In genomic region chr10:126935556-126936381, GRCm38 (mm10) we compare ENCODE assay signal across 9 mouse cellular contexts. TPM values are rescaled to one million over a fixed set of nuclear protein-coding genes. Genes with fewer than 3 reads are reported as not detected.
A peak's percentile ranks its signal among the peaks of the same experiment; 100 is the strongest.
DNase-seq lines count a peak whose midpoint lies in the region; ATAC-seq and TF ChIP-seq lines count a peak whose summit lies in the region.
"Had no signal": no experiment of that assay in that cellular context is flagged by ENCODE, and none has a peak within 500 bp of the region (broad histone marks: within the 10 kb centered on the region; RNA-seq: fewer than 3 reads in every experiment).

No protein-coding gene starts in this region.

- WGBS in kidney, postnatal 0 days, result 35% methylated on average over 18 of the region's 18 CpGs
- 32% methylated on average over 18 of the region's 18 CpGs for WGBS in intestine, embryonic 15.5 days

- H3K27ac ChIP-seq in kidney, postnatal 0 days, result peak overlapping the region; percentile 83
- peak overlapping the region; percentile 97 for H3K27ac ChIP-seq in intestine, embryonic 15.5 days
- H3K27ac ChIP-seq: liver, embryonic 15.5 days had no signal

- no peaks in the 10 kb centered on the region for H3K27me3 ChIP-seq in kidney, postnatal 0 days (ENCODE audit: insufficient read depth, low read length)
- no peaks in the 10 kb centered on the region for H3K27me3 ChIP-seq in intestine, embryonic 15.5 days (replicated peaks)

- no peaks in the 10 kb centered on the region for H3K9me3 ChIP-seq in kidney, postnatal 0 days (replicated peaks; ENCODE audit: low read length)
- H3K9me3 ChIP-seq in intestine, embryonic 15.5 days, result no peaks in the 10 kb centered on the region
- H3K9me3 ChIP-seq: liver, embryonic 15.5 days had no signal

- peak; percentile 38 for ATAC-seq in kidney, postnatal 0 days (replicated peaks; ENCODE audit: low FRiP score, low read depth)
- ATAC-seq in common myeloid progenitor, adult 5-6 weeks (replicated peaks; ENCODE audit: low read depth, poor library complexity, severe bottlenecking), result peak; percentile 39; the same call in 1 of the 2 replicates
- ATAC-seq in intestine, embryonic 15.5 days, result peak; percentile 60
- no peak for ATAC-seq in megakaryocyte, adult 5-6 weeks (ENCODE audit: poor library complexity, severe bottlenecking)

- peaks cover 10% of the 10 kb centered on the region for H3K4me1 ChIP-seq in kidney, postnatal 0 days (replicated peaks; ENCODE audit: insufficient read depth, low read length)
- H3K4me1 ChIP-seq in intestine, embryonic 15.5 days (replicated peaks), result peaks cover 33% of the 10 kb centered on the region
- H3K4me1 ChIP-seq: liver, embryonic 15.5 days had no signal

- no peaks in the 10 kb centered on the region for H3K36me3 ChIP-seq in kidney, postnatal 0 days (ENCODE audit: insufficient read depth, low read length)
- H3K36me3 ChIP-seq in intestine, embryonic 15.5 days, result no peaks in the 10 kb centered on the region
- H3K36me3 ChIP-seq: liver, embryonic 15.5 days had no signal

- H3K4me3 ChIP-seq in kidney, postnatal 0 days (replicated peaks; ENCODE audit: low read depth, low read length), result no peak overlapping the region
- H3K4me3 ChIP-seq in intestine, embryonic 15.5 days (replicated peaks), result no peak overlapping the region
- H3K4me3 ChIP-seq: liver, embryonic 15.5 days had no signal

- DNase-seq in kidney, postnatal 0 days (ENCODE audit: low spot score), result peak; percentile 78
- DNase-seq in kidney, postnatal 14 days, result no peak
- DNase-seq in right cerebral cortex, adult 2 months (ENCODE audit: low spot score in 2 of 2), result peak; percentile 65 to 71
- no peak for DNase-seq in gastrocnemius, postnatal 36 days
- DNase-seq in gastrocnemius, adult 8-10 months (ENCODE audit: low spot score in 2 of 2), result no peak

- H3K4me2 ChIP-seq in kidney, postnatal 0 days (ENCODE audit: low read length), result no peak overlapping the region
- peak overlapping the region; percentile 49 for H3K4me2 ChIP-seq in intestine, embryonic 15.5 days (replicated peaks)
- H3K4me2 ChIP-seq: liver, embryonic 15.5 days had no signal

- intact Hi-C loops in gastrocnemius, postnatal 36 days (cut with DNase I), result no loop called here

- H3K9ac ChIP-seq in kidney, postnatal 0 days (ENCODE audit: low read depth, low read length), result no peak overlapping the region
- peak overlapping the region; percentile 30; the same call in 1 of the 2 replicates for H3K9ac ChIP-seq in intestine, embryonic 15.5 days
- H3K9ac ChIP-seq: liver, embryonic 15.5 days had no signal

- TF ChIP-seq CTCF in kidney, postnatal 0 days (IDR thresholded peaks at IDR 0.05; ENCODE audit: low read depth), result no peak

RNA-seq across cellular contexts. Expression of gene Atp23, which starts 34.6 kb away (rescaled TPM):
- polyA plus RNA-seq in kidney, postnatal 0 days (2015; fragmentation: Nextera tagmentation; extraction: Ambion mirVana), result 20.5 and 22.6 TPM in 2 replicates
- total RNA-seq in common myeloid progenitor, adult 5-6 weeks (2017), result 8.4 and 11.3 TPM in 2 replicates
- 17.0 and 17.2 TPM in 2 replicates for polyA plus RNA-seq in intestine, embryonic 15.5 days (2015; fragmentation: Nextera tagmentation; extraction: Ambion mirVana)
- 1 to 10 TPM; 1.3 to 1.7 TPM for total RNA-seq in gastrocnemius, postnatal 36 days (2021)
- total RNA-seq in megakaryocyte, adult 5-6 weeks (2015), result 7.0 and 8.6 TPM in 2 replicates
- total RNA-seq in megakaryocyte, adult 5-6 weeks (2017), result 3.5 and 5.1 TPM in 2 replicates
- 1 to 10 TPM; 1.4 to 2.5 (median 1.4) TPM for total RNA-seq in gastrocnemius, adult 8-10 months (2022)

RNA-seq across cellular contexts. Expression of gene Ctdsp2, which starts 42.7 kb away (rescaled TPM):
- polyA plus RNA-seq in kidney, postnatal 0 days (2015; fragmentation: Nextera tagmentation; extraction: Ambion mirVana), result 62.4 and 68.5 TPM in 2 replicates
- 33.9 and 42.8 TPM in 2 replicates for total RNA-seq in common myeloid progenitor, adult 5-6 weeks (2017)
- polyA plus RNA-seq in intestine, embryonic 15.5 days (2015; fragmentation: Nextera tagmentation; extraction: Ambion mirVana), result 53.6 and 55.2 TPM in 2 replicates
- total RNA-seq in gastrocnemius, postnatal 36 days (2021), result 100 to 1,000 TPM in 1 of 2 experiments, 10 to 100 TPM in 1; 83.2 to 103 TPM
- total RNA-seq in megakaryocyte, adult 5-6 weeks (2015), result 73.2 and 75.2 TPM in 2 replicates
- 38.0 and 41.9 TPM in 2 replicates for total RNA-seq in megakaryocyte, adult 5-6 weeks (2017)
- 100 to 1,000 TPM; 103 to 118 (median 106) TPM for total RNA-seq in gastrocnemius, adult 8-10 months (2022)

Comparison
In these comparisons a context has a peak if more than half of its experiments do, and no peak if none do; other contexts are left out.
1. DNase-seq: peak in kidney, postnatal 0 days (single experiment) and right cerebral cortex, adult 2 months (2 of 2); none in kidney, postnatal 14 days (single experiment), gastrocnemius, postnatal 36 days (0 of 2) and gastrocnemius, adult 8-10 months (0 of 2).